Mouse (Mus musculus): Measurements from ENCODE around the gene Sugp2. TPM values are rescaled to one million over a fixed set of nuclear protein-coding genes. Genes with fewer than 3 reads are reported as not detected.

Gene Sugp2
- polyA plus RNA-seq, 1 experiment = 38.3 TPM

- Histone ChIP-seq H3K27ac (ENCODE audit: insufficient read depth, low read length) (no peak overlapping the region; the same call in 1 of the 2 replicates), H3K4me1 (ENCODE audit: control insufficient read depth, insufficient read depth, insufficient read length) (no peaks in the 10 kb centered on the region), H3K36me3 (ENCODE audit: control insufficient read depth, insufficient read depth, low read length) (no peaks in the 10 kb centered on the region), H3K4me3 (ENCODE audit: extremely low read depth, insufficient read depth, insufficient read length) (no peak overlapping the region), H3K27me3 (ENCODE audit: control insufficient read depth, insufficient read depth, low read length) (no peaks in the 10 kb centered on the region)
- DNase-seq (ENCODE audit: low read depth in 1 of 2, low spot score in 2 of 2) = no peak
- 73% methylated on average over 3 of the region's 3 CpGs for WGBS
- no peak for TF ChIP-seq CTCF (IDR thresholded peaks at IDR 0.05; ENCODE audit: extremely low read depth, insufficient read depth, insufficient read length, insufficient replicate concordance)
These were observed 32.6 kb upstream of the Sugp2 start for GRCm38 (mm10) chr8:70201417-70201816.

GRCm38 (mm10) chr8:70203072-70203471 is 31.0 kb upstream of the Sugp2 start:
- Histone ChIP-seq H3K27me3 (ENCODE audit: control insufficient read depth, insufficient read depth, low read length) (no peaks in the 10 kb centered on the region), H3K4me1 (ENCODE audit: control insufficient read depth, insufficient read depth, insufficient read length) (no peaks in the 10 kb centered on the region), H3K27ac (ENCODE audit: insufficient read depth, low read length) (no peak overlapping the region), H3K36me3 (ENCODE audit: control insufficient read depth, insufficient read depth, low read length) (no peaks in the 10 kb centered on the region), H3K4me3 (ENCODE audit: extremely low read depth, insufficient read depth, insufficient read length) (no peak overlapping the region)
- no peak for DNase-seq (ENCODE audit: low read depth in 1 of 2, low spot score in 2 of 2)
- WGBS = 98% methylated on average over 4 of the region's 4 CpGs
- TF ChIP-seq CTCF (IDR thresholded peaks at IDR 0.05; ENCODE audit: extremely low read depth, insufficient read depth, insufficient read length, insufficient replicate concordance) (no peak), POLR2A (IDR thresholded peaks at IDR 0.05; ENCODE audit: low read depth, low read length) (no peak)

- DNase-seq (ENCODE audit: low read depth in 1 of 2, low spot score in 2 of 2) = no peak
- WGBS = 70% methylated on average over 1 of the region's 1 CpGs
- Histone ChIP-seq H3K27me3 (ENCODE audit: control insufficient read depth, insufficient read depth, low read length) (no peaks in the 10 kb centered on the region), H3K36me3 (ENCODE audit: control insufficient read depth, insufficient read depth, low read length) (no peaks in the 10 kb centered on the region), H3K4me3 (ENCODE audit: extremely low read depth, insufficient read depth, insufficient read length) (no peak overlapping the region), H3K4me1 (ENCODE audit: control insufficient read depth, insufficient read depth, insufficient read length) (no peaks in the 10 kb centered on the region), H3K27ac (ENCODE audit: insufficient read depth, low read length) (no peak overlapping the region)
- TF ChIP-seq POLR2A (IDR thresholded peaks at IDR 0.05; ENCODE audit: low read depth, low read length) = no peak
- TF ChIP-seq CTCF (IDR thresholded peaks at IDR 0.05; ENCODE audit: extremely low read depth, insufficient read depth, insufficient read length, insufficient replicate concordance) = no peak
These were observed 29.3 kb upstream of the Sugp2 start for GRCm38 (mm10) chr8:70204757-70205156.

- 93% methylated on average over 1 of the region's 1 CpGs for WGBS
- Histone ChIP-seq H3K4me1 (ENCODE audit: control insufficient read depth, insufficient read depth, insufficient read length) (no peaks in the 10 kb centered on the region), H3K27ac (ENCODE audit: insufficient read depth, low read length) (no peak overlapping the region), H3K27me3 (ENCODE audit: control insufficient read depth, insufficient read depth, low read length) (no peaks in the 10 kb centered on the region), H3K36me3 (ENCODE audit: control insufficient read depth, insufficient read depth, low read length) (no peaks in the 10 kb centered on the region), H3K4me3 (ENCODE audit: extremely low read depth, insufficient read depth, insufficient read length) (no peak overlapping the region)
- no peak for DNase-seq (ENCODE audit: low read depth in 1 of 2, low spot score in 2 of 2)
- TF ChIP-seq CTCF (IDR thresholded peaks at IDR 0.05; ENCODE audit: extremely low read depth, insufficient read depth, insufficient read length, insufficient replicate concordance) (no peak), POLR2A (IDR thresholded peaks at IDR 0.05; ENCODE audit: low read depth, low read length) (no peak)
These were observed 25.9 kb upstream of the Sugp2 start for GRCm38 (mm10) chr8:70208130-70208529.

GRCm38 (mm10) chr8:70210538-70210937 is 23.5 kb upstream of the Sugp2 start:
- no peaks in the 10 kb centered on the region for H3K27me3 ChIP-seq (ENCODE audit: control insufficient read depth, insufficient read depth, low read length)
- no peak overlapping the region for H3K27ac ChIP-seq (ENCODE audit: insufficient read depth, low read length)
- H3K36me3 ChIP-seq (ENCODE audit: control insufficient read depth, insufficient read depth, low read length) = no peaks in the 10 kb centered on the region
- H3K4me1 ChIP-seq (ENCODE audit: control insufficient read depth, insufficient read depth, insufficient read length) = no peaks in the 10 kb centered on the region
- no peak overlapping the region for H3K4me3 ChIP-seq (ENCODE audit: extremely low read depth, insufficient read depth, insufficient read length)
- no peak for DNase-seq (ENCODE audit: low read depth in 1 of 2, low spot score in 2 of 2)
- 88% methylated on average over 8 of the region's 8 CpGs for WGBS
- TF ChIP-seq CTCF (IDR thresholded peaks at IDR 0.05; ENCODE audit: extremely low read depth, insufficient read depth, insufficient read length, insufficient replicate concordance) (no peak), POLR2A (IDR thresholded peaks at IDR 0.05; ENCODE audit: low read depth, low read length) (no peak)

GRCm38 (mm10) chr8:70211275-70211674 is 22.8 kb upstream of the Sugp2 start:
- DNase-seq (ENCODE audit: low read depth in 1 of 2, low spot score in 2 of 2) = no peak
- Histone ChIP-seq H3K27ac (ENCODE audit: insufficient read depth, low read length) (no peak overlapping the region), H3K4me3 (ENCODE audit: extremely low read depth, insufficient read depth, insufficient read length) (peak overlapping the region; percentile 69), H3K27me3 (ENCODE audit: control insufficient read depth, insufficient read depth, low read length) (no peaks in the 10 kb centered on the region), H3K36me3 (ENCODE audit: control insufficient read depth, insufficient read depth, low read length) (no peaks in the 10 kb centered on the region), H3K4me1 (ENCODE audit: control insufficient read depth, insufficient read depth, insufficient read length) (no peaks in the 10 kb centered on the region)
- WGBS = 74% methylated on average over 1 of the region's 1 CpGs
- TF ChIP-seq POLR2A (IDR thresholded peaks at IDR 0.05; ENCODE audit: low read depth, low read length) (no peak), CTCF (IDR thresholded peaks at IDR 0.05; ENCODE audit: extremely low read depth, insufficient read depth, insufficient read length, insufficient replicate concordance) (no peak)

- Histone ChIP-seq H3K36me3 (ENCODE audit: control insufficient read depth, insufficient read depth, low read length) (no peaks in the 10 kb centered on the region), H3K4me1 (ENCODE audit: control insufficient read depth, insufficient read depth, insufficient read length) (no peaks in the 10 kb centered on the region), H3K4me3 (ENCODE audit: extremely low read depth, insufficient read depth, insufficient read length) (peak overlapping the region; percentile 69), H3K27me3 (ENCODE audit: control insufficient read depth, insufficient read depth, low read length) (no peaks in the 10 kb centered on the region), H3K27ac (ENCODE audit: insufficient read depth, low read length) (peak overlapping the region; percentile 31; the same call in 1 of the 2 replicates)
- WGBS = under 1% methylated on average over 31 of the region's 31 CpGs
- TF ChIP-seq POLR2A (IDR thresholded peaks at IDR 0.05; ENCODE audit: low read depth, low read length) (no peak), CTCF (IDR thresholded peaks at IDR 0.05; ENCODE audit: extremely low read depth, insufficient read depth, insufficient read length, insufficient replicate concordance) (no peak)
- DNase-seq (ENCODE audit: low read depth in 1 of 2, low spot score in 2 of 2) = peak in 1 of 2 experiments; percentile 5
These were observed 22.3 kb upstream of the Sugp2 start for GRCm38 (mm10) chr8:70211726-70212111.

Data from spleen, adult 2 months (tissue).